Mouse (Mus musculus) C2C12 (cell line): ENCODE results near the gene Mbd6.

Source experiments
- CTCF ChIP-seq: IDR thresholded peaks from one replicate; pipeline ENCODE4 v1.5.1; 2011; ENCODE audit not compliant: control insufficient read depth, insufficient read depth, insufficient read length
- FOSL1 ChIP-seq: IDR thresholded peaks from one replicate; pipeline ENCODE4 v1.8.0; 2011; ENCODE audit warnings: mild to moderate bottlenecking, low read length; ENCODE audit not compliant: poor library complexity, insufficient read depth, severe bottlenecking
- MAX ChIP-seq: IDR thresholded peaks from one replicate; pipeline ENCODE4 v1.6.1; 2011; ENCODE audit warnings: mild to moderate bottlenecking, control low read depth
- MYOD1 ChIP-seq: IDR thresholded peaks from one replicate; pipeline ENCODE4 v1.6.1; 2011; ENCODE audit warnings: low read depth; ENCODE audit not compliant: control insufficient read depth, insufficient read length
- MYOG ChIP-seq: IDR thresholded peaks from one replicate; pipeline ENCODE4 v1.6.1; 2011; ENCODE audit not compliant: control insufficient read depth, insufficient read length; ENCODE audit errors: extremely low read depth
- USF1 ChIP-seq: IDR thresholded peaks from one replicate; pipeline ENCODE4 v1.6.1; 2011; ENCODE audit warnings: low read depth, mild to moderate bottlenecking, control low read depth, moderate library complexity

GRCm38 (mm10) chr10:127261706-127262547 lies 26.9 kb downstream of the Mbd6 start:
- no peak for TF ChIP-seq CTCF
- TF ChIP-seq USF1, result no peak
- TF ChIP-seq MYOG, result no peak
- TF ChIP-seq MAX, result no peak
- no peak for TF ChIP-seq MYOD1
- no peak for TF ChIP-seq FOSL1
